Mouse (Mus musculus) gastrocnemius, adult 8-10 months (tissue): ENCODE data around the gene Chek1. TPM values are rescaled to one million over a fixed set of nuclear protein-coding genes. Genes with fewer than 3 reads are reported as not detected.
A peak's percentile ranks its signal among the peaks of the same experiment; 100 is the strongest.

ENCODE experiments used
- DNase-seq, 2 experiments: peaks; one replicate each; pipeline ENCODE4 v3.0.0; 2022; ENCODE audit warnings: low spot score in 2 of 2
- total RNA-seq, 4 experiments: library from RNA; stranded (reverse); gene quantifications; 2 replicates each; pipeline ENCODE4 v1.2.4; 2022

Chek1 gene
- total RNA-seq, result 1 to 10 TPM in 1 of 4 experiments, under 1 TPM in 3; 0.19 to 2.0 (median 0.35) TPM

GRCm38 (mm10) chr9:36727034-36727755 is at the start of gene Chek1:
Chek1 (minus strand) TSS chr9:36727065.
- DNase-seq, result no peak

DNA sequence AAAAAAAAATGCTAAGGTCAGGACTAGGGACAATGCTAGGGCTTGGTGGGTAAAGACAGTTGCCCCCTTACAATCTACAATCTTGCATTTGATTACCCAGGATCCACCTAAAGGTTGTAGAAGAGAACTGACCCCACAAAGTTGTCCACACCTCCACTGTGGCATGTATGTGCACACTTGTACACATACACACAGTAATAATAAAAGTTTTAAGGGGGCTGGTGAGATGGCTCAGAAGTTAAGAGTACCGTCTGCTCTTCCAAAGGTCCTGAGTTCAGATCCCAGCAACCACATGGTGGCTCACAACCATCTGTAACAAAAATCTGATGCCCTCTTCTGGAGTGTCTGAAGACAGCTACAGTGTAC is 42.2 kb upstream of the Chek1 start:
- no peak for DNase-seq

- peak; percentile 12 to 15 for DNase-seq
Observed at GRCm38 (mm10) chr9:36768156-36769047, 41.5 kb upstream of the Chek1 start.

GRCm38 (mm10) chr9:36767203-36768143 is 40.6 kb upstream of the Chek1 start, which contains the start of gene Stt3a:
Stt3a (minus strand) TSS chr9:36767679.
- DNase-seq, result peak; percentile 98 to 99

GRCm38 (mm10) chr9:36764378-36764777 is 37.5 kb upstream of the Chek1 start:
- no peak for DNase-seq

- peak; percentile 75 to 80 for DNase-seq
Observed at GRCm38 (mm10) chr9:36726131-36727033, 483 bp downstream of the Chek1 start.

DNA sequence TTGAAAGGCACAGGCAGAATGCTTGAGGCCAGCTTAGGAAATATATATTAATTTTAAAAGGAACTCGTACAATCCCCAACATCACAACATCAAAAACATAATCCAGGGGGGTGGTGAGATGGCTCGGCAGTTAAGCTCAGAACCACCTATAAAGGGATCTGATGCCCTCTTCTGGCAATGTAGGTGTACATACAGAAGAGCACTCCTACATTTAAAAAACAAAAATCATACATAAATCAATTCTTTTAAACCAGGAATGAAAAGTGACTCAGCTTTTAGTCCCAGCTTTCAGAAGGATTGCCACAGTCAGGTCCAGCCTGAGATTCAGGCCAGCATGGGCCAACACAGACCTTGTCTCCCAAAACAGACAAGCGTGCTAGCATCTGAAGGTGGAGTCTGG is 10.2 kb downstream of the Chek1 start:
- DNase-seq, result no peak

- no peak for DNase-seq
Observed at GRCm38 (mm10) chr9:36707304-36707703, 19.6 kb downstream of the Chek1 start.

DNA sequence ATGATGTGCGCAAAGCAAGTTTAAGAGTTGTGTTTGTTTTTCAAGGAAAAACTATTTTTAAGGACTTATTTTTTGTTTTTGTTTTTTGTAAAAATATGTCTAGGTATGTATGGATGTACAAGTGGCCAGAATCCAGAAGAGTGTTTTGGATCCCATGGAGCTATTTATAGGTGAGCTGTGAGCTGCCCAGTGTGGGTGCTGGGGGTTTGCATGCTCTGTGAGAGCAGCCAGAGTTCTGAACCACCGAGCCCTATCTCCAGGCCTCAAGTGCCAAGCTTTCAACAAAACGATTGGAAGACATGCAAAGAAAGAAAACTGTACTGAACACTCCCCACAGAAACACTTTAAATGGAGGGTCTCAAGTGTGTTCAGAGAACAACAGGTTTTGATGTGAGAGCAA is 20.9 kb downstream of the Chek1 start:
- DNase-seq, result no peak

GRCm38 (mm10) chr9:36694276-36694675 is 32.6 kb downstream of the Chek1 start:
- DNase-seq, result no peak

GRCm38 (mm10) chr9:36692920-36693319 is 33.9 kb downstream of the Chek1 start, which contains the start of gene Acrv1:
Acrv1 (plus strand) TSS chr9:36693220.
- no peak for DNase-seq

DNA sequence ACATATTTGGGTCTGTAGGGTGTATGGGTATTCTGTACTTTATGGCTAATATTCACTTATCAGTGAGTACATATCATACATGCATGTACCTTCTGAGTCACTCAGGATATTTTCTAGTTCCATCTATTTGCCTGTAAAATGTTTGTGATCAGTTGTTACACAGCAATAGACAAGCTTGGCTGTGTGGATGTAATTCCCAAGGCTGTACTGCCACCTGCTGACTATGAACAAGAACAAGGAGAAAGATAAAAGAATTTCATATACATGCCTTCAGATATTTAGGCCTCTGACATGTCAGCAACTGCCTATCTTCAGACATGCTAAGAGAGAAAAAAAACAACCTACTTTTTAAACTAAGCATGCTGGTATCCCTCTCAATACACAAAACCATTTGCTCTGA is 39.5 kb downstream of the Chek1 start:
- no peak for DNase-seq

DNA sequence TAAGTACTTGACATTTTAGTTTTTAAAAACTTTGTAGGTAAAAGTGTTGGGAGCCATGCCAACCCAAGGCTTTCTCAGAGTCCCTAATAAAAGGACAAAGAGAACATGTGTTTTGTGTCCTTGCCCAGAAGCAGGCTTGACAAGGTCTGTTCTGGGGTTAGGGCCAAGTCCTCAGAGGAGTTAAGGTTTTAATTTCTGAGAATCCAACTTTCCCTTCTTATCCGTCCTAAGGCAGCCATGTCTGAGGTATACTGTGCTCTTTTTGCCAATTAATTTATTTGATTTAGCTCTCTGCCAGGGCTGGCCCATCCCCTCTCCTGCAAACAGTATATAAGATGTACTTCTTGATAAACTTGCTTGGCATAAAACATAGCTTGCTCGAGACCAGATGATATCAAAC is 45.4 kb downstream of the Chek1 start:
- no peak for DNase-seq

Other genes starting within 250 kb of the Chek1 start
- gene Gm5615, start 185.1 kb downstream of the Chek1 start, total RNA-seq, result not detected
- not detected for gene Gm17689, start 144.4 kb downstream of the Chek1 start, total RNA-seq
- gene A630095E13Rik, start 83.7 kb downstream of the Chek1 start, total RNA-seq, result not detected
- not detected for gene Acrv1, start 33.8 kb downstream of the Chek1 start, total RNA-seq
- 10 to 100 TPM; 23.8 to 40.7 (median 33.9) TPM for gene Stt3a, start 40.6 kb upstream of the Chek1 start, total RNA-seq
- gene Ei24, start 70.3 kb upstream of the Chek1 start, total RNA-seq, result 10 to 100 TPM; 66.4 to 84.8 (median 75.7) TPM
- 1 to 10 TPM; 3.4 to 7.5 (median 6.9) TPM for gene Fez1, start 94.8 kb upstream of the Chek1 start, total RNA-seq